Mouse (Mus musculus) induced T-regulatory cell, adult 2 months (primary cell): ENCODE data around the gene Atp5j2.
A peak's percentile ranks its signal among the peaks of the same experiment; 100 is the strongest.

ENCODE experiments used
- DNase-seq: peaks from one replicate; pipeline ENCODE4 v3.0.0-alpha.2; 2012; ENCODE audit warnings: low read depth

The Atp5j2 gene

DNA sequence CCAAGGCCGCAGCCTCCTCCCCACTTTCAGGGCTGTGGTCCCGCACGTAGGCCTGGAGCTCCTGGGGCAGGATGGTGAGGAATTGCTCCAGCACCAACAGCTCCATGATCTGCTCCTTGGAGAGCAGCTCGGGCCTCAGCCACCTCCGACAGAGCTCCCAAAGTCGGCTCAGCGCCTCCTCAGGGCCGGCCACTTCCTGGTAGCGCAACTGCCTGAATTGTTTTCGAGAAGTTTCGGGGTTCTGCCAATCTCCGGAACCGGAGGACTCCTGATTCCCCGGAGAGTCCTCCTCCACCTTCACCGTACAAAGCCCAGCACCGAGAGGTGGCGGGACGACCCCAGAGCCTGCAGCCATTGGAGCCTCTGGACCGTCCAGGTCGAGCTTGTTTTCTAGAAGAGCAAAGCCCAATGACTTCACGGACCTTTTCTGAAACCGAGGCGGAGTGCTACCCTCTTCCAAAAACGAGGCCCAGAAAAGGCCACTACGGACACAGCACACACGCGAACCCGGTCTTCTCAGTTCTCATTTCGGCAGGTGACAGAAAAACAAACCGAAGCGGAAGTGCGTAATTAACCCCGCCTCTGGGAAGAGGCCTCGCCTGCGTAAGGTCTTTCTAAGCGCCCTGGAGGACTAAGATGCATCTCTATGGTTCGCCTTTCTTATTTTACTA is 9.6 kb upstream of the Atp5j2 start, which contains the start of gene Zkscan14:
Gene Zkscan14 (minus strand): TSS at position 548 of the 671 bp plus-strand sequence.
- peak; percentile 95 for DNase-seq

DNA sequence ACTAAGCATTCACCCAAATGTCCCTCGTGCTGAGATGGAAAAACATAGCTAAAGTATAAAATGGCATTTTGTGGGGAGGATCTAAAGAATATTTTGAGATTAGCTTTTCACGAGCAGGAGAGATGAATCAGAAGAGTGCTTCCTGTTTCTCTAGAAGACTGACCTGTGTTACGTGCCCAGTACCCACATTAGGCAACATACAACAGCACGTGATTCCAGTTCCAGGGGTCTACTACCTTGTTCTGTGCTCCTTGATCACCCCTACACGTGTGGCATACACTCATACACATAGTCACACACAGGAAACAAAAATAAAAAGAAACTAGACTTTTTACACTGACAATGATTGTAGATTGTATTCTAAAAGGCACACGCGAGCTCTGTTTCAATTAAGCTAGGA is 8.5 kb upstream of the Atp5j2 start:
- peak; percentile 13 for DNase-seq

DNA sequence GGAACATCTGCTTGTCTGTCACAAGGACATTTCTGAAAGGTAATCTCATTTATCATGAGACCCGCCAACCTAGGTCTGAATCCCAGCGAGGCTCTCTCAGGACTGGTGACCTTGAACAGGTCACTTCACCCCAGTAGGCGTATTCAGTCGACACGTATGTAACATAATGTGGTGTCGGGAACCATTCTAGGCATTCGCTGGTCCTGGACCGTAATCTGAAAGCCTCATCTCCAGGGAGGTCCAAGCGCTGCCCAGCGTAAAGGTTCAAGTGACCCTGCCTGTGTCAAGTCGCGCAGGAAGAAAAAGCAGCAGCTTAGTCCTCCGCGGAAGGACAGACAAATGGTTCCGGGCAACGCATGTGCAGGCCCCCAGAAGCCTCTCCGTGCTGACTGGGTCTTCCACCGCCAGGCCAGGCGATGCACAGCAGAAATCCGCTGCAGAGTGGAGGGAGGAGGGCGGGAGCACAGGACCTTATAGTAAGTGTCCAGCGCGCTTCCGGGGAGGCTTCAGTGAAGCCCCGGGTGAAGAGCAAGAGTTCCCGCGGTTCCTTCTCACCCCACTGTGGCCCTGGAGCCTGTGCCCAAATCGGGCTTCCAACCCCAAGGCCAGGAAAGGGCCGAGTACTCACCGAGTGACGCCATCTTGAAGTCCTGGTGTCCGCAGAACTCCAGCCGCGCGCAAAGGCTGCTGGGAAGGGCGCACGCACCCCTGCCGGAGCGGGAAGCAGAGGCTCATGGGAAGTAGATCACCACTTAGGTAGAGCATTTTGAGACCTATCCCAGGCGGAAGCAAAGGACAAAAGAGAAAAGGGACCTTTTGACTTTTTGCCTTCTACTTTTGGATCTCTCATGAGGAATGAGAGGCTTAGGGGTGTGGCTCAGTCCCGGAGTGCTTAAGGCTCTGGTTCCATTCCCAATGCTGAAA is 725 bp downstream of the Atp5j2 start:
- DNase-seq = peak; percentile 88

DNA sequence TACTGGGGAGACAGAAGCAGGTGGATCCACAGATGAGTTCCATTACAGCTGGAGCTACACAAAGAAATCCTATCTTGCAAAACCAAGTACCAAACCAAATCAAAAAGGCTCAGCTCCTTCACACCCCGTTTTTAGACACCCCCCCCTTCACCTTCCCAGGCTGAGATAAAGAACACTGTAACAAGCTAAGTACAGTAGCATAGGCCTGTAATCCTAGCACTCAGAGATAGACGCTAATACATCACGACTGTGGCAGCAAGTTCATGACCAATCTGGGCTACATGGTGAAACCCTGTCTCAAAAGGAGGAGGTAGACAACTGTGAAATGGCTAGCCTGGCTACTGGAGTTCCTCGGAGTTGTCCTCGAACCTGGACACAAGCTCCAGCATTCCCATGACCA is 1.5 kb downstream of the Atp5j2 start:
- peak; percentile 32 for DNase-seq

DNA sequence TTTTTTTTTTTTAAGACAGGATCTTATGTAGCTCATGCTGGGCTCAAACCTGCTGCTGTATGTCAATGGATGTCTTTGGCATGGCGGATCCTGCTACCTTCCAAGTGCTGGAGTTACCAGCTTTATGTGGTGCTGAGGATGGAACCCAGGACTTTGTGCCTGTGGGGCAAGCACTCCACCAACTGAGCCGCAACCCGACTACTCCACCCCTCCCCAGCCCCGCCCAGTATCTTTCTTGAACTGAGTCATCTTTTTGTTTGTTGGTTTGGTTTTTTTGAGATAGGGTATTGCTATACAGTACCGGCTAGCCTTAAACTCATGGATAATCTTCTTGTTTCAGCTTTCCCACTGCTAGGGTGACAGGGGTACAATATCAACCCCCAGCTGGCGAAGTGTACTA is 2.4 kb downstream of the Atp5j2 start:
- peak; percentile 63 for DNase-seq

DNA sequence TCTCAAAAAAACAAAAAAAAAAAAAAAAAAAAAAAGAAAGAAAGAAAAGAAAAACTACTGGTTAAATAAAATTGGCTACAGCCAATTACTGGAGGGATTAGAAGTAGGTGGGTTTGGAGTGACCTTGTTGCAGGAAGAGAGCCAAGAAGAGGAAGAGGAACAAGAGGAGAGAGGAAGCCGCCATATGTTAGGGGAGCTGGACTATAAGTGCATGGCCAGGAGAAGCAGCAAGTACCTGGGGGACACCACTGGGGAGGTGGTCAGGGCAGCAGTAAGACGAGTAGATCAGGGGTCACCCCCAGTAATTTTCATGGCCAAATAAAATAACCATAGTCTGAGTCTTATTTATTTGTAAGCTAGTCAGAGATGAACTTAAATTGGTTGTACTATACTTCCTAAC is 6.6 kb downstream of the Atp5j2 start:
- no peak for DNase-seq

DNA sequence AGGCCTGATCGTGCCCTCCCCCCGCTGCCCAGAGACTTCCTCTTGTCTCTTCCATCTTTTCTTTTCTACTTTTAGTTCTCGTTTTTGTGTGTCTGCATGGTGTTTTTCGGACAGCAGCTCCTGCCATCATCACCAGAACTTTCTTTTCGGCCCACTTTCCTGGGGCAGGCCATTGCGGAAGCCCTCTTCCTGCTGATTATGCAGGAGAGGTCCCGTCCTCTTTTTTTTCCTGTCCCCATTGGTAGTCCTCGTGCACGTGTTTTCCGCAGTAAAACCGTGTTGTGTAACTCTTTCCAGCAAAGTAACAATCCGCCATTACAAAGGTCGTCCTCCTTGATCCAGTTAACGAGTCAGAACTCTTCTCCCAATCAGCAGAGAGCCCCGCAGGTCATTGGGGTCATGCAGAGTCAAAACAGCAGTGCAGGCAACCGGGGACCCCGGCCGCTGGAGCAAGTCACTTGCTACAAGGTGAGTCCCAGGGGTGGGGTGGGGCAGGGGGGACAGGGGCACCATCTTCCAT is 13.3 kb downstream of the Atp5j2 start:
- no peak for DNase-seq

DNA sequence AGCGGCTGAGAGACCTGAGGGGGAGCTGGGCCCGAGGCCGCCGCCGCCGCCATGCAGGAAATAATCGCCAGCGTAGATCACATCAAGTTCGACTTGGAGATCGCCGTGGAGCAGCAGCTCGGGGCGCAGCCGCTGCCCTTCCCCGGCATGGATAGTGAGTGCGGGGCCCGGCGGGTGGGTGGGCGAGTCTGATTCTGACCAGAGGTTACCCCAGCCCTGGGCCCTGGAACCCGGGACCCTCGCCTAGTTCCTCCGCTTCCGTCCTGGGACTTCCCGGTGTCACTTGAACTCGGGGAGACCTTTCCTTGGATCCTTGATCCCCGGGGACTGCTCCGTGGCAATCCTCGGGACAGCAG is 24.6 kb downstream of the Atp5j2 start:
- no peak for DNase-seq

DNA sequence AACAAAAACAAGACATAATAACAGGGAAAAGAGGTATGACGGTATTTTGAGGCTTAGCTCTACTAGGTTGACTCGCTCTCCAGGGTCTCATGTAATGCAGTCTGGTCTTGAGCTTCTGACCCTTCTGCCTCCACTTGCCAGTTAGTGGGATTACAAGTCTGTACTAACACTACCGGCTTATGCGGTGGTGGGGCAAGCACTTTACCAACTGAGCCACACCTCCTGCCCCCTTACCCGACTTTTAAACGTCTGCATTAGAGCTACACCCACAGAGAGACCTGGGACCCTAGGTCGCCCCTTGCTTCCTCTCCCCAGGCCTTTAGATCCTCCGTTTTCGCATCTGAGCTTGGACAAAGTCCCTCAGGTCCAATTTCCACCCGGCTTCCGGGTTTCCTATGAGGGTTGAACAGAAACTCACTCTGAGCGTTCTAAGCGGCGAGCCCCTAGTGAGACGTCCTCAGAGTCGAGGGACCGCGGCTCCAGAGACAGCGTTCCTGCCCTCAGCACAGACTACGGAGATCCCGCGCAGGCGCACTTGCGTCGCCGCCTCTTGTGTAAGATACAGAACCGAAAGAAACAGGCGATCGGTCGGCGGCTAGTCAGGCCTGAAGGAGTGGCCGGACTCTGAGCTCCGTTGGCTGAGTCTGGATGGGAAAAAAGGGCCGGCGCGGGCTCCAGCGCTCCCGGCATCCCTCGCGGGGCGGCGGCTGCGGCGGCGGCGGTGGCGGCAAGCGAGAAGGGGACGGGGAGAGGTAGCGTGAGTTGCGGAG is 25.1 kb downstream of the Atp5j2 start, which contains the start of the genes Ptcd1 and Cpsf4:
Gene Ptcd1 (minus strand): TSS at position 573 of the 770 bp plus-strand sequence.
Gene Cpsf4 (plus strand): TSS at position 678 of the 770 bp plus-strand sequence.
- DNase-seq = peak; percentile 99

DNA sequence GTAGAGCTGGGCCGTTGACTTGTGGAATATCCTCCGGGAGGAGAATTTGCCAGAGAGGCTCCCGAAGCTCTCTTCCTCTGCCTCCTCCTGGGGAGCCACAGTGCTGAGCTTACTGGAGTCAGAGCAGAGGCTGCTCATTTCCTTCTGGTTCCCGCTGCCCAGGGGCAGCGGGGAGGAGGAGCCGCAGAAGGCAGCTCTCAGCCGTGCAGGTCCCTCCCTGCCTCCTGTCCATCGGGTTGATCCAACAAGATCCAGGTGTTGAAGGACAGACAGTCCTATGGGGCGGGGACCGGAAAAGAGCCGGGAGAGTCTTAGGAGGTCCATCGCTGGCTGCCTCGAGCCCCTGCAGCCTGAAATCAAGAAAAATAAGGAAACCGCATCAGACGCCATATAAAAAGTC is 26.7 kb downstream of the Atp5j2 start:
- DNase-seq = no peak

DNA sequence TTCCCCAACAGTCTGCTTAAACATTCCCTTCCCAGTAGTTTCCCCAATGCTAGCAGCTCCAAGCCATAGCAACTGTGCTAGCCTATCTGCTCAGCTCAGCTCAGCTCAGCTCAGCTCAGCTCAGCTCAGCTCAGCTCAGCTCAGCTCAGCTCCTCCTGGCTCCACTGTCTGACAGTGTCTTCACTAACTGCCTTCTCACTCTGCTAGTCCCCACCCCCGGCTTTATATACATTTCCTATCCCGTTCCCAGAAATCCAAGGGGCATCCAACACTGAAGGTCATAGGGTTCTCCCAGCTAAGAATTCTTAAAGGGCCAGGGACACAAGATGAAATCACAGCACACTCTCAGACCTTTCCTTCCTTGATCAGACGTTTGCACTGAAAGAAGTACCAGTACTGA is 27.2 kb downstream of the Atp5j2 start:
- no peak for DNase-seq

DNA sequence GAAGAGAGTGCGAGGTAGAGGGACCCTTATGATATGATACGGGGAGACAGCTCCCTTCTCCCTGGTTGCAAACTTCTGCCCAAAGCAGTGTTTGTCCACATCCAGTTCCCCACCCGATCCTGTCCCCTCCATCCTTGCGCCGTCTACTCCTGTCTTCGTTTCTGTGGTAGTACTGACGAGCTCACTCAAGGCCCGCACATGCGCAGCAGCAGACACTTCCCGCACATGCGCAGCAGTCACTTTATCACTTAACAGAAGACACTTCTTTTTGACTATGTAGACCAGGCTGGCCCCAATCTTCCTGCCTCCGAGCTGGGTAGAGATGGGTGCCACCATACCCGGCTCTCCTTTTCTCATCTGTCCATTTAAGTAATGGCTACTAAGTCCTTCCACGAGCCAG is 30.5 kb downstream of the Atp5j2 start:
- no peak for DNase-seq

DNA sequence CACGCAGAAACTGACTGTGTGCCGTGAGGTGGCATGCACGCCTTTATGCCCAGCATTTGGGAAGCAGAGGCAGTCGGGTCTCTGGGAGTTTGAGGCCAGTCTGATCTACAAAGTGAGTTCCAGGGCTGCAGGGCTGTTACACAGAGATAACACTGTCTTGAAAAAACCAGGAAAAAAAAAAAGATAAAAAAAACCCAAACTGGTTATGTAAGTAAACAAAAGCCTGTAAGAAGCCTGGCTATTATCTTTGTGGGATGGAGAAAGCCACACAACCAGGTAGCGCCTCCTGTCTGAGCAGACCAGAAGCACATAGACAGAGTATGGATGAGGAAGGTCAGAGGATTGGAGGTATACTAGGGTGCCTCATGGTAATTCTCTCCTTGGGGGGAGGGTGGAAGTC is 39.2 kb downstream of the Atp5j2 start:
- DNase-seq = no peak

DNA sequence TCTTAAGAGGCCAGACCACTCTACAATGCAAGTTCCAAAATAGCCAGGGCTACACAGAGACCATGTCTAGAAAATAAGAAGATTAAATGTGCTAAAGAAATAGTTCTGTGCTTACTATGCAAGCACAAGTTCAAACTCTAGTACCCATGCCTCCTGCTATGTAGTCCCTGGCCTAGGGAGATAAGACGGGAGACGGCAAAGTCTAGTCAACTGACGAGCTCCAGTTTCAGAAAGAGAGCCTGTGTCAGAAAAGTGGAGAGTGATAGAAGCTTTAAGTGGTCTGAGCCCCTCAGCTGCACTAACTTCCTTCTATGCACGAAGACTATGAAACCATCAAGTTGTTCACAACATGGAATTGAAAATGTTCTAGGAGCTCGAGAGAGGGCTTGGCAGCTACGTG is 42.6 kb downstream of the Atp5j2 start:
- DNase-seq = no peak

DNA sequence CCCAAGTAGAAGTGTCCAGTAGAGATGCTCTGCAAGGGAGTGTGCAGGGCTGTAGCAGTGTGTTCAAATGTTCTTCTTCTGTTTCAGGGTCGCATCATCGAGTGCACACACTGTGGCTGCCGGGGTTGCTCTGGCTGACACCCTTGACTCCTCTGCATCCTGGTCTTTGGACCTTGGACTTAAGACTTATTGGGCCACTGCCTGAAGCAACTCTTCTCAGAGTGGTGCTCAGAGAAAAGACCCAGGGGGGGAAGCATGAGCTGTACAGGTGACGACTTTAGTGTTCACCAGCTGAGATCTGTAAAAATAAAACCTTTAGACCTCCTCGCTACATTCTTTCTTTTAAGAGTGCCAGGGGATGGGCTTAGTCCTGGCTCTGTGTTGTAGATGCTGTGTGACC is 44.1 kb downstream of the Atp5j2 start:
- no peak for DNase-seq

DNA sequence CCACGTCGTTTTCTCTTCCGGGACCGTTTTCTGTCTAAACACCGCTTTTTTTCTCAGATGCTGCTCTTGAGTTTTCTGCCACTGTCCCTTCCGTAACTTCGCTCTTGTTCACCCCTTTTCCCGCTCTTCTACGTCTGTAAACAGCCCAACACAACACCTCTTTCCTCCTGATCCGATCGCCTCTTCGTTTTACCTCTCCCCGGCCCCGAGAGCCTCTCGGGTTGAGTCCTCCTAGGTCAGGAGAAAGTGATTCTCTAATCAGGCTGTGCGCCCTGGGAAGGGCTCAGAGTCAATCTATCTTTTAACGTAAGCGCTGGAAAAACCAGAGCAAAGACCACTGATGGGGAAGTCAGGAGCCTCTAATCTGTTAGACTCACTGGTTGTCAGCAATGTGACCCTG is 51.3 kb downstream of the Atp5j2 start:
- no peak for DNase-seq

DNA sequence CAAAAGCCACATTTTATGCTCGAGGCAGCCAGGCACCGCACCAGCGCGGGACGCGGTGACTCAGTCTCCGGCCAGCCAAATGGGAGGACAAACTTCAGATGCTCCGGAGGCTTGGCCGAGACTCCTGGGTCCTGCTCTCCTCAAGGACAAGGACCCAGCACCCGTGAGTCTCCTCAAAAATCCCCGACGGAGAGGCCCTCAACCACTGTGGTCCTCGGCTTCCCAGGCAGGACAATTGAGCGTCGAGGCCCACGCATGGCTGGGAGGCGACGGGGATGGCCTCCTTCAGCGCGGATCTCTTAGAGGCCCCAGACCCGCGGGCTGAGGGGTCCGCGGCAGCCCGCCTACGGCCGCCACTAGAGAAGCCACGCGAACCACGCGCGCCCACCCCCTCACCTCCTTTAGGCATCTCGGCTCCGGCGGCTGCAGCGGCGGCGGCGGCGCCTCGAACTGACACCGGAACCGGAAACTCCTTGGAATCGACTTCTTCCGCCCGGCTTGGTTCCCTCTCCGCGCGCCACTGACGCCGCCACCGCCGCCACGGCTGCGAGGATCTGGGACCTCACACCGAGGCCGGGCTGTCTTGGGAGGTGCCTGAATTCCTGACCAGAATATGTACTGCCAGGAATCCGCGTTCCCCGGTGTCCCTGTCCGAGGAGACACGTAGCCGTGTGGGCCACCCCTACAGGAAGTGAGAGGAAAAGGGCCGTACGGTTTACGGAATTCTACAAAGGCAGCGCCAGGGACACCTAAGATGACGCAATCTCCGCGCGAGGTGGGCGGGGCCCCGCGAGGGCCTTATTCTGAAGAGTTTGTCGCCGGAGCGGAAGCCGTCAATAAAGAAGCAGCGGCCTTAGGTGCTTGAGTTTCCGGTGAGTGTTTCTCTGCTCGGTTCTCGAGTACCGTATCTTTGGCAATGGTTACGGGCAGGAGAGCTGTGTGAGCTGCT is 52.0 kb downstream of the Atp5j2 start, which contains the start of the genes Pdap1 and Bud31:
Gene Pdap1 (minus strand): TSS at position 668 of the 949 bp plus-strand sequence.
Gene Bud31 (plus strand): TSS at position 792 of the 949 bp plus-strand sequence.
- peak; percentile 98 for DNase-seq

DNA sequence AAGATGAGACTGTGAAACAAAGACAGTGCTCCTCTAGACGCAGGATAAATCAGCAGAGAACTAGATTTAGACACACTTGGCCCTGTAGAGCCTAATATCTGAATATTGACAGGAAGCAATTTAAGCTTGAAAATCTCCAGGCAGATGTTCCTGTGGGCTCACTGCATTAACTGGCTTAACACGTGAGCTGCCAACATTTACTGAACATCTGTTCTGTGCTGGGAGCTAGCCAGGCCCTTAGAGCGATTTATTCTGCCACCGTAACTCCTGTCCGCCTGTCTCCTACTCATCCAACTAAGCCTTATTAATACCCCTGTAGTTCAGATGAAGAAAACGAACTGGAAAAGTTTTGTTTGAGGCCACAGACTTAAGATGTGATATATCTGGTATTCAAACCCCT is 53.0 kb downstream of the Atp5j2 start:
- DNase-seq = no peak
